8 mouse cellular contexts compared by ENCODE assay signal in genomic region chr5:147992581-147993378, GRCm38 (mm10). TPM values are rescaled to one million over a fixed set of nuclear protein-coding genes. Genes with fewer than 3 reads are reported as not detected.
DNase-seq lines count a peak whose midpoint lies in the region; ATAC-seq and TF ChIP-seq lines count a peak whose summit lies in the region.

No protein-coding gene starts in this region.

- H3K27ac ChIP-seq in intestine, embryonic 16.5 days (ENCODE audit: low read length), result peak overlapping the region; percentile 87
- no peak overlapping the region for H3K27ac ChIP-seq in liver, embryonic 15.5 days (replicated peaks)
- no peak overlapping the region for H3K27ac ChIP-seq in left cerebral cortex, adult 2 months

- peak; percentile 93 for ATAC-seq in intestine, embryonic 16.5 days
- ATAC-seq in liver, embryonic 15.5 days (ENCODE audit: insufficient read depth), result peak; percentile 54; the same call in 1 of the 2 replicates

- peak overlapping the region; percentile 47 for H3K4me2 ChIP-seq in intestine, embryonic 16.5 days (ENCODE audit: low read depth, low read length)
- H3K4me2 ChIP-seq in liver, embryonic 15.5 days, result peak overlapping the region; percentile 40

- TF ChIP-seq CTCF in left cerebral cortex, adult 2 months (IDR thresholded peaks at IDR 0.05), result no peak

- peak; percentile 58 for DNase-seq in left cerebral cortex, postnatal 4 days
- no peak for DNase-seq in left cerebral cortex, postnatal 36 days (ENCODE audit: low spot score in 2 of 2)
- peak; percentile 45 for DNase-seq in c-Kit-positive CD71-negative TER-119-negative erythroid progenitor cells, embryonic 14.5 days (ENCODE audit: low read depth)
- peak; percentile 21 to 46 for DNase-seq in gastrocnemius, postnatal 36 days
- DNase-seq in ovary, postnatal 36 days (ENCODE audit: low spot score), result peak; percentile 68
- no peak for DNase-seq in left cerebral cortex, adult 2 months (ENCODE audit: extremely low spot score in 1 of 2, low spot score in 2 of 2)

- no peaks in the 10 kb centered on the region for H3K36me3 ChIP-seq in intestine, embryonic 16.5 days (ENCODE audit: control insufficient read depth, insufficient read depth, low read length)
- no peaks in the 10 kb centered on the region for H3K36me3 ChIP-seq in liver, embryonic 15.5 days (replicated peaks)

- 11% methylated on average over 20 of the region's 20 CpGs for WGBS in intestine, embryonic 16.5 days
- WGBS in liver, embryonic 15.5 days (ENCODE audit: insufficient replicate concordance), result 27% methylated on average over 20 of the region's 20 CpGs

- H3K4me3 ChIP-seq in intestine, embryonic 16.5 days (ENCODE audit: low read length), result peak overlapping the region; percentile 33
- H3K4me3 ChIP-seq in liver, embryonic 15.5 days (replicated peaks), result no peak overlapping the region
- H3K4me3 ChIP-seq in left cerebral cortex, adult 2 months, result no peak overlapping the region

- no peaks in the 10 kb centered on the region for H3K9me3 ChIP-seq in intestine, embryonic 16.5 days (ENCODE audit: control insufficient read depth, low read length)
- no peaks in the 10 kb centered on the region for H3K9me3 ChIP-seq in liver, embryonic 15.5 days (replicated peaks)

- no peaks in the 10 kb centered on the region for H3K27me3 ChIP-seq in intestine, embryonic 16.5 days (replicated peaks; ENCODE audit: control insufficient read depth, insufficient read depth, low read length)
- no peaks in the 10 kb centered on the region for H3K27me3 ChIP-seq in liver, embryonic 15.5 days

- 0 out of 2 replicates have a peak overlapping the region, but pooled peaks have one; percentile 41 for H3K9ac ChIP-seq in intestine, embryonic 16.5 days (ENCODE audit: low read depth, low read length)
- H3K9ac ChIP-seq in liver, embryonic 15.5 days, result no peak overlapping the region

- intact Hi-C loops in left cerebral cortex, postnatal 4 days (cut with DNase I), result no loop called here
- intact Hi-C loops in left cerebral cortex, postnatal 36 days (cut with DNase I), result no loop called here
- intact Hi-C loops in gastrocnemius, postnatal 36 days (cut with DNase I), result no loop called here
- intact Hi-C loops in left cerebral cortex, adult 2 months (cut with DNase I), result no loop called here

- no peaks in the 10 kb centered on the region for H3K4me1 ChIP-seq in intestine, embryonic 16.5 days (ENCODE audit: control insufficient read depth, insufficient read depth, low read length)
- H3K4me1 ChIP-seq in liver, embryonic 15.5 days (replicated peaks), result peaks cover 7% of the 10 kb centered on the region; the same call in 1 of the 2 replicates

RNA-seq across cellular contexts. Expression of gene Mtus2, which starts 35.7 kb away (rescaled TPM):
- total RNA-seq in left cerebral cortex, postnatal 4 days (2021), result 10 to 100 TPM; 54.7 to 57.7 TPM
- total RNA-seq in left cerebral cortex, postnatal 36 days (2021), result 10 to 100 TPM; 39.9 to 41.4 TPM
- total RNA-seq in gastrocnemius, postnatal 36 days (2021), result under 1 TPM; 0.08 to 0.25 TPM
- polyA plus RNA-seq in intestine, embryonic 16.5 days (2015; fragmentation: Nextera tagmentation; extraction: Ambion mirVana), result 20.4 and 21.6 TPM in 2 replicates
- polyA plus RNA-seq in liver, embryonic 15.5 days (2015; fragmentation: Nextera tagmentation; extraction: Ambion mirVana), result 0.70 and 1.2 TPM in 2 replicates
- total RNA-seq in left cerebral cortex, adult 2 months (2021), result 10 to 100 TPM; 38.4 to 42.0 TPM

Comparison
In these comparisons a context has a peak if more than half of its experiments do, and no peak if none do; other contexts are left out.
1. DNase-seq: peak in left cerebral cortex, postnatal 4 days (single experiment), c-Kit-positive CD71-negative TER-119-negative erythroid progenitor cells, embryonic 14.5 days (single experiment), gastrocnemius, postnatal 36 days (2 of 2) and ovary, postnatal 36 days (single experiment); none in left cerebral cortex, postnatal 36 days (0 of 2) and left cerebral cortex, adult 2 months (0 of 2).
2. RNA of gene Mtus2, which starts 35.7 kb away (total RNA-seq): 54.7 to 57.7 TPM in left cerebral cortex, postnatal 4 days, 38.4 to 42.0 TPM in left cerebral cortex, adult 2 months and 39.9 to 41.4 TPM in left cerebral cortex, postnatal 36 days; 0.08 to 0.25 TPM in gastrocnemius, postnatal 36 days; every median in the first group is over 10 times any median in the second.